Mouse (Mus musculus) bone marrow macrophage, adult 2 months (primary cell): ENCODE measurements around the gene Osbpl2.

Experiments
- CTCF ChIP-seq: IDR thresholded peaks from 2 replicates; pipeline ENCODE4 v1.5.1; 2012; ENCODE audit warnings: low read depth, mild to moderate bottlenecking, low read length, moderate library complexity
- POLR2A ChIP-seq: IDR thresholded peaks from 2 replicates; pipeline ENCODE4 v1.6.1; 2012; ENCODE audit warnings: mild to moderate bottlenecking, low read depth, low read length, borderline replicate concordance

GRCm38 (mm10) chr2:180119439-180120291 lies 559 bp downstream of the Osbpl2 start:
- TF ChIP-seq POLR2A, result no peak
- TF ChIP-seq CTCF, result no peak
